Mouse (Mus musculus): ENCODE measurements around the gene Mbtps1. TPM values are rescaled to one million over a fixed set of nuclear protein-coding genes. Genes with fewer than 3 reads are reported as not detected.

The Mbtps1 gene
- polyA plus RNA-seq, 1 experiment from 2014 or later: 147 TPM

DNA sequence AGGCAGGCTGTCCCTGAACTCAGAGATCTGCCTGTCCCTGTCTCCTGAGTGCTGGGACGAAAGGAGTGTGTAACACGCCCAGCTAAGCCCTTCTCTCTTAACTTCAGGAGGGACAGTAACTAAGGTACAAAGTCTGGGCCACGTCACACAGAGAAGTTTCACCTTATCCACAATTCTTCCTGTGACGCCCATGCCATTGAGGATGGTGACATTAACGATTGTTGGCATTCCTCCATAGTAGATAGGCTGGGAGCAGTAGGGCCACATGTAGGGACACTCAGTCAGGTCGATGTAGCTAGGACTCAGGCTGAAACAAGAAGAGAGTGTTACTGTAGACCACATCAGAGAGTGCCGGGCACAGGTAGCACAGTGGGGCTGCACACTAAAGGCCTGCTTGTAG is 29.8 kb downstream of the Mbtps1 start:
- no peaks in the 10 kb centered on the region for H3K9me3 ChIP-seq
- no peak overlapping the region for H3K4me3 ChIP-seq
- no peaks in the 10 kb centered on the region for H3K4me1 ChIP-seq
- H3K36me3 ChIP-seq: peaks cover 91% of the 10 kb centered on the region
- no peak overlapping the region for H3K4me2 ChIP-seq (replicated peaks)
- H3K27ac ChIP-seq: no peak overlapping the region
- H3K27me3 ChIP-seq: no peaks in the 10 kb centered on the region
- no peak overlapping the region for H3K9ac ChIP-seq
- 96% methylated on average over 7 of the region's 7 CpGs for WGBS
- ATAC-seq (ENCODE audit: insufficient number of reproducible peaks, insufficient read depth, low FRiP score, low TSS enrichment): no peak

GRCm38 (mm10) chr8:119520102-119520501 is 38.4 kb downstream of the Mbtps1 start:
- H3K4me3 ChIP-seq: no peak overlapping the region
- ATAC-seq (ENCODE audit: insufficient number of reproducible peaks, insufficient read depth, low FRiP score, low TSS enrichment): no peak
- H3K4me2 ChIP-seq (replicated peaks): no peak overlapping the region
- no peaks in the 10 kb centered on the region for H3K9me3 ChIP-seq
- H3K36me3 ChIP-seq: peaks cover 96% of the 10 kb centered on the region
- no peaks in the 10 kb centered on the region for H3K27me3 ChIP-seq
- H3K4me1 ChIP-seq: no peaks in the 10 kb centered on the region
- WGBS: 69% methylated on average over 7 of the region's 7 CpGs
- H3K9ac ChIP-seq: no peak overlapping the region
- H3K27ac ChIP-seq: no peak overlapping the region

DNA sequence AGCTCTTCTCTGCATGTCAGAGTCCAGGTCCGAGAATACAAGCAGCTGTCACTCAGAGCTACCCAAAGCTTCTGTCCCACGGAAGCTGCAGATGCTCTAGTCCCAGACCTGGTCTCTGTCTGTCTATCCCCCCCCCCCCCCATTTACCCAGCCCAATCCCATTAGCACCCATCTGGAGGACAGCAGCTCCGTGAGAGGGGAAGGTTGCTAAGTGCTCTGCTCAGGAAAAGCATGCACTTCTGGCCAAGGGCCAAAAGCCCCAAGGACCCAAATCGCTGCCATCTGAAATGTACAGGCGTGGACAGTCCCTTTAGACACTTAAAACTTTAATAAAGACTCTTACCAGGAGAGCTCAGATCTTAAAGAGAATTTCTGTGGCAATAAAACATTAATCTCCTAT is 41.9 kb downstream of the Mbtps1 start:
- H3K9me3 ChIP-seq: no peaks in the 10 kb centered on the region
- peaks cover 98% of the 10 kb centered on the region for H3K36me3 ChIP-seq
- no peak for ATAC-seq (ENCODE audit: insufficient number of reproducible peaks, insufficient read depth, low FRiP score, low TSS enrichment)
- H3K4me1 ChIP-seq: no peaks in the 10 kb centered on the region
- H3K4me2 ChIP-seq (replicated peaks): no peak overlapping the region
- H3K27me3 ChIP-seq: no peaks in the 10 kb centered on the region
- no peak overlapping the region for H3K4me3 ChIP-seq
- H3K9ac ChIP-seq: no peak overlapping the region
- no peak overlapping the region for H3K27ac ChIP-seq
- WGBS: 69% methylated on average over 5 of the region's 5 CpGs

- Histone ChIP-seq H3K9me3 (no peaks in the 10 kb centered on the region), H3K4me3 (no peak overlapping the region), H3K36me3 (peaks cover 97% of the 10 kb centered on the region), H3K4me2 (replicated peaks) (no peak overlapping the region), H3K4me1 (no peaks in the 10 kb centered on the region), H3K9ac (no peak overlapping the region), H3K27ac (no peak overlapping the region), H3K27me3 (no peaks in the 10 kb centered on the region)
- no peak for ATAC-seq (ENCODE audit: insufficient number of reproducible peaks, insufficient read depth, low FRiP score, low TSS enrichment)
- 70% methylated on average over 3 of the region's 3 CpGs for WGBS
Observed at GRCm38 (mm10) chr8:119515767-119516166, 42.8 kb downstream of the Mbtps1 start.

- no peaks in the 10 kb centered on the region for H3K9me3 ChIP-seq
- H3K4me3 ChIP-seq: no peak overlapping the region
- H3K27me3 ChIP-seq: no peaks in the 10 kb centered on the region
- H3K36me3 ChIP-seq: peaks cover 97% of the 10 kb centered on the region
- 95% methylated on average over 3 of the region's 3 CpGs for WGBS
- H3K4me1 ChIP-seq: no peaks in the 10 kb centered on the region
- H3K27ac ChIP-seq: no peak overlapping the region
- no peak overlapping the region for H3K4me2 ChIP-seq (replicated peaks)
- no peak for ATAC-seq (ENCODE audit: insufficient number of reproducible peaks, insufficient read depth, low FRiP score, low TSS enrichment)
- no peak overlapping the region for H3K9ac ChIP-seq
Observed at GRCm38 (mm10) chr8:119514940-119515339, 43.6 kb downstream of the Mbtps1 start.

DNA sequence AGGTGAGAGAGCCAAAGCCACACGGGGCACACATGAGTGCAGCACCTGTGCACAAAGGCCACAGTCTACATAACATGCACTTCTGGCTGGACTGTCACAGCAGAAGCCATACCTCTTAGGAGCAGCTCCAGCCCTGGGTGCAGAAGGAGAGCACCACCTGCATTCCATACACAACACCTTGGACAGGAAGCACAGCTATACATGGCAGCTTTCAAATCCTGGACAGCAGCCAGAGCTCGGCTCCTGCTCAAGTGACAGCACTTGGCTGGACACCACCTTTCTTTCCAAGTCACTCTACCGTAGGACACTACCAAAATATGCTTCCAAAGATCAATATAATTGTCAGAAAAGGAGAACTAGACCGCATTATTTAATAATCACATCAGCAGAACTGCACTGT is 45.1 kb downstream of the Mbtps1 start:
- Histone ChIP-seq H3K4me2 (replicated peaks) (no peak overlapping the region), H3K4me3 (no peak overlapping the region), H3K9ac (no peak overlapping the region), H3K36me3 (peaks cover 97% of the 10 kb centered on the region), H3K27ac (no peak overlapping the region), H3K4me1 (no peaks in the 10 kb centered on the region), H3K9me3 (no peaks in the 10 kb centered on the region), H3K27me3 (no peaks in the 10 kb centered on the region)
- 92% methylated on average over 4 of the region's 4 CpGs for WGBS
- ATAC-seq (ENCODE audit: insufficient number of reproducible peaks, insufficient read depth, low FRiP score, low TSS enrichment): no peak

DNA sequence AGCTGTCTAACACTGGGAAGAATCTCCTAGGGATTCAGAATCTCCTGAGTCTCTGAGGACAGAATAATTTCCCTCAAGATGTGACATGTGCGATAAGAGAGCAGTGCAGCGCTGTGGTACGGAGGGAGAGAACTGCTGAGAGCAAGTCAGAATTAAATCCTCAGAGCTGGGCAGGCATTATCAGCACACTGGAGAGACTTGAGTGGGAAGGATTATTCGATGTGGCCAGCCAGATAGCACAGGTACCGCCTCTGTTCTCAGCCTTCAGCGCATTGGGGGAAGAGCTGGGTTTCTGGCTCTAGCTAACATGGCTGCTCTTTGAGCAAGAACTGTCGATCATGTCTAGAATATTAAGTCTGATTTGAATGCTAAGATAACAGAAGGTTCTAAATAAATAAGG is 46.8 kb downstream of the Mbtps1 start:
- Histone ChIP-seq H3K27ac (no peak overlapping the region), H3K4me1 (no peaks in the 10 kb centered on the region), H3K9me3 (no peaks in the 10 kb centered on the region), H3K27me3 (no peaks in the 10 kb centered on the region), H3K9ac (no peak overlapping the region), H3K36me3 (peaks cover 94% of the 10 kb centered on the region), H3K4me2 (replicated peaks) (no peak overlapping the region), H3K4me3 (no peak overlapping the region)
- WGBS: 89% methylated on average over 7 of the region's 7 CpGs
- ATAC-seq (ENCODE audit: insufficient number of reproducible peaks, insufficient read depth, low FRiP score, low TSS enrichment): no peak

GRCm38 (mm10) chr8:119510471-119510870 is 48.1 kb downstream of the Mbtps1 start:
- Histone ChIP-seq H3K9ac (no peak overlapping the region), H3K27me3 (no peaks in the 10 kb centered on the region), H3K4me1 (no peaks in the 10 kb centered on the region; the same call in 1 of the 2 replicates), H3K4me3 (no peak overlapping the region), H3K36me3 (peaks cover 91% of the 10 kb centered on the region), H3K27ac (no peak overlapping the region), H3K4me2 (replicated peaks) (no peak overlapping the region), H3K9me3 (no peaks in the 10 kb centered on the region)
- WGBS: 89% methylated on average over 9 of the region's 9 CpGs
- ATAC-seq (ENCODE audit: insufficient number of reproducible peaks, insufficient read depth, low FRiP score, low TSS enrichment): no peak

DNA sequence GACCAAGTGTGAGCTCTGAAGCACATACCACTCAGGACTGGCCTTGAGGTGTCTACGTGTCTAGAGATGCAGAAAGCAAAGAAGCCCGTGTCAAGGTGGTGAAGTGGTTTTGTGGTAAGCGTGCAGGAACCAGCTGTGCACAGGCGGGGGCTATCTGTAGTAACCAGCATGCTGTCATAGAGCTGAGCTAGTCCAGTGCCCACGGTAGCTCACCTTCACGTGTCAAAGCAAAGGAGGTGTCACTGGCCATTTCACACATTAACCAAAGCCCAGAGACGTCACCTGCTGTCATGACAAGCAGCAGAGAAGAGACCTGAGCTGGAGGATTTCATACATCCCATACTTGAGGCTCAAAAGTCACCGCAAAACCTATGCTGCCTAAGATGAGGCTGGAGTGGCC is 52.4 kb downstream of the Mbtps1 start:
- Histone ChIP-seq H3K9me3 (no peaks in the 10 kb centered on the region), H3K4me2 (replicated peaks) (no peak overlapping the region), H3K36me3 (peaks cover 54% of the 10 kb centered on the region), H3K27ac (no peak overlapping the region), H3K27me3 (no peaks in the 10 kb centered on the region), H3K4me1 (peaks cover 4% of the 10 kb centered on the region), H3K9ac (no peak overlapping the region), H3K4me3 (no peak overlapping the region)
- WGBS: 84% methylated on average over 8 of the region's 8 CpGs
- ATAC-seq (ENCODE audit: insufficient number of reproducible peaks, insufficient read depth, low FRiP score, low TSS enrichment): no peak

- Histone ChIP-seq H3K9me3 (no peaks in the 10 kb centered on the region), H3K4me2 (replicated peaks) (no peak overlapping the region), H3K4me1 (peaks cover 5% of the 10 kb centered on the region), H3K27ac (no peak overlapping the region), H3K36me3 (peaks cover 49% of the 10 kb centered on the region), H3K9ac (no peak overlapping the region), H3K4me3 (no peak overlapping the region), H3K27me3 (no peaks in the 10 kb centered on the region)
- no peak for ATAC-seq (ENCODE audit: insufficient number of reproducible peaks, insufficient read depth, low FRiP score, low TSS enrichment)
- WGBS: 38% methylated on average over 9 of the region's 9 CpGs
Observed at GRCm38 (mm10) chr8:119505488-119505887, 53.0 kb downstream of the Mbtps1 start.

- 0 out of 2 replicates have a peak, but pooled peaks have one; percentile 38 for ATAC-seq (ENCODE audit: insufficient number of reproducible peaks, insufficient read depth, low FRiP score, low TSS enrichment)
- H3K27ac ChIP-seq: no peak overlapping the region
- WGBS: 47% methylated on average over 10 of the region's 10 CpGs
Observed at GRCm38 (mm10) chr8:119503191-119503767, 55.3 kb downstream of the Mbtps1 start.

GRCm38 (mm10) chr8:119502111-119502510 is 56.4 kb downstream of the Mbtps1 start:
- Histone ChIP-seq H3K36me3 (peaks cover 16% of the 10 kb centered on the region), H3K9ac (no peak overlapping the region), H3K4me1 (peaks cover 15% of the 10 kb centered on the region), H3K27me3 (no peaks in the 10 kb centered on the region), H3K27ac (no peak overlapping the region), H3K4me3 (no peak overlapping the region), H3K4me2 (replicated peaks) (no peak overlapping the region), H3K9me3 (no peaks in the 10 kb centered on the region)
- 48% methylated on average over 4 of the region's 4 CpGs for WGBS
- no peak for ATAC-seq (ENCODE audit: insufficient number of reproducible peaks, insufficient read depth, low FRiP score, low TSS enrichment)

More at GRCm38 (mm10) chr8:119503191-119503767, 55.3 kb downstream of the Mbtps1 start:
- peaks cover 27% of the 10 kb centered on the region for H3K36me3 ChIP-seq
- H3K4me1 ChIP-seq: peaks cover 15% of the 10 kb centered on the region
- H3K27me3 ChIP-seq: no peaks in the 10 kb centered on the region
- H3K9ac ChIP-seq: no peak overlapping the region
- H3K4me3 ChIP-seq: no peak overlapping the region
- H3K4me2 ChIP-seq (replicated peaks): no peak overlapping the region
- H3K9me3 ChIP-seq: no peaks in the 10 kb centered on the region

All from embryonic facial prominence, embryonic 12.5 days (tissue).